Mouse (Mus musculus) limb, embryonic 11.5 days (tissue): ENCODE data around the gene AI661453. TPM values are rescaled to one million over a fixed set of nuclear protein-coding genes. Genes with fewer than 3 reads are reported as not detected.

ENCODE experiments used
- ATAC-seq: fragments of 200-750 bp; cut with Nextera tagmentation; 2 replicates; pipeline ENCODE4 v1.8.0; 2017; ENCODE audit warnings: low read depth; ENCODE audit not compliant: insufficient number of reproducible peaks, low FRiP score, low TSS enrichment
- DNase-seq: peaks from one replicate; pipeline ENCODE4 v3.0.0-alpha.2; 2015; ENCODE audit warnings: low spot score
- H3K27ac ChIP-seq: fragments of 300-500 bp; sonication (generic); replicated peaks from 2 replicates; pipeline ENCODE4 v1.5.1; 2014; ENCODE audit warnings: low read depth, mild to moderate bottlenecking, low read length
- H3K27me3 ChIP-seq: fragments of 300-500 bp; sonication (generic); 2 replicates; pipeline ENCODE4 v1.6.1; 2014; ENCODE audit warnings: mild to moderate bottlenecking, low read length, mixed read lengths; ENCODE audit not compliant: control insufficient read depth, insufficient read depth
- H3K36me3 ChIP-seq: fragments of 300-500 bp; sonication (generic); 2 replicates; pipeline ENCODE4 v1.6.1; 2014; ENCODE audit warnings: mild to moderate bottlenecking, low read length, moderate library complexity, mixed read lengths; ENCODE audit not compliant: control insufficient read depth, insufficient read depth
- H3K4me1 ChIP-seq: fragments of 300-500 bp; sonication (generic); 2 replicates; pipeline ENCODE4 v1.6.1; 2014; ENCODE audit warnings: low read length, mixed read lengths; ENCODE audit not compliant: control insufficient read depth, insufficient read depth
- H3K4me2 ChIP-seq: fragments of 300-500 bp; sonication (generic); 2 replicates; pipeline ENCODE4 v1.6.1; 2014; ENCODE audit warnings: low read depth, mild to moderate bottlenecking, moderate library complexity; ENCODE audit not compliant: severe bottlenecking
- H3K4me3 ChIP-seq: fragments of 300-500 bp; sonication (generic); 2 replicates; pipeline ENCODE4 v1.5.1; 2014; ENCODE audit warnings: low read depth, low read length
- H3K9ac ChIP-seq: fragments of 300-500 bp; sonication (generic); 2 replicates; pipeline ENCODE4 v1.6.1; 2014; ENCODE audit warnings: mild to moderate bottlenecking, low read length
- H3K9me3 ChIP-seq: fragments of 300-500 bp; sonication (generic); 2 replicates; pipeline ENCODE4 v1.6.1; 2016; ENCODE audit warnings: low read length; ENCODE audit not compliant: control insufficient read depth
- WGBS: fragments of 180-500 bp; shearing (Covaris S2); extraction: QIAGEN DNeasy Blood & Tissue Kit; methylation state at CpG from one replicate; pipeline ENCODE4 v1.1.7; 2014; 5-methylcytosine and 5-hydroxymethylcytosine counted together
- polyA plus RNA-seq: library from polyadenylated mRNA; unstranded; fragments of >200 nt; fragmentation: Nextera tagmentation; extraction: Ambion mirVana; gene quantifications from 2 replicates; pipeline ENCODE4 v1.2.1, GENCODE M21; 2014

The AI661453 gene
- polyA plus RNA-seq, 1 experiment from 2014 or later: 0.41 TPM

DNA sequence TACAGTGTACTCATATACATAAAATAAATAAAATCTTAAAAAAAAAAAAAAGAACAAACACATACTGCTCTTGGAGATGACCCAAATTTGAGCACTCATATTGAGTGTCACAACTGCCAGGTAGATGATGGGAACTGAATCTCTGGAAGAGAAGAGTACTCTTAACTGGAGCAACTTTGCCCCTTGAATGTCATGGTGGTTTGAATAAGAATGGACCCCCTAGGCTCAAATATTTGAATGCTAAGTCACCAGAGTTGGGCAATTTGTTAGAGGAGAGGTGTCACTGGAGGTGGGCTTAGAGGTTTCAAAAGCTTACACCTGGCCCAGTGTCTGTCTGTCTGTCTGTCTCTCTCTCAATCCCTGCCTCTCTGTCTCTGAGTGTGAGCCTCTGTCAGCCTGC lies 67.3 kb downstream of the AI661453 start:
- H3K9me3 ChIP-seq: no peaks in the 10 kb centered on the region
- H3K27ac ChIP-seq: no peak overlapping the region
- H3K4me1 ChIP-seq: peaks cover 7% of the 10 kb centered on the region; the same call in 1 of the 2 replicates
- ATAC-seq (no peak), DNase-seq (no peak)
- no peak overlapping the region for H3K4me3 ChIP-seq
- no peaks in the 10 kb centered on the region for H3K27me3 ChIP-seq
- H3K9ac ChIP-seq: no peak overlapping the region
- no peak overlapping the region for H3K4me2 ChIP-seq
- H3K36me3 ChIP-seq: no peaks in the 10 kb centered on the region

GRCm38 (mm10) chr17:47504228-47504627 lies 67.8 kb downstream of the AI661453 start:
- H3K4me1 ChIP-seq: peaks cover 7% of the 10 kb centered on the region; the same call in 1 of the 2 replicates
- ATAC-seq: no peak
- H3K4me3 ChIP-seq: no peak overlapping the region
- DNase-seq: peak; percentile 20
- H3K9ac ChIP-seq: peak overlapping the region; percentile 62; the same call in 1 of the 2 replicates
- WGBS: 72% methylated on average over 5 of the region's 5 CpGs
- peak overlapping the region; percentile 62 for H3K4me2 ChIP-seq
- no peaks in the 10 kb centered on the region for H3K36me3 ChIP-seq
- H3K27ac ChIP-seq: no peak overlapping the region
- H3K9me3 ChIP-seq: no peaks in the 10 kb centered on the region
- H3K27me3 ChIP-seq: no peaks in the 10 kb centered on the region

DNA sequence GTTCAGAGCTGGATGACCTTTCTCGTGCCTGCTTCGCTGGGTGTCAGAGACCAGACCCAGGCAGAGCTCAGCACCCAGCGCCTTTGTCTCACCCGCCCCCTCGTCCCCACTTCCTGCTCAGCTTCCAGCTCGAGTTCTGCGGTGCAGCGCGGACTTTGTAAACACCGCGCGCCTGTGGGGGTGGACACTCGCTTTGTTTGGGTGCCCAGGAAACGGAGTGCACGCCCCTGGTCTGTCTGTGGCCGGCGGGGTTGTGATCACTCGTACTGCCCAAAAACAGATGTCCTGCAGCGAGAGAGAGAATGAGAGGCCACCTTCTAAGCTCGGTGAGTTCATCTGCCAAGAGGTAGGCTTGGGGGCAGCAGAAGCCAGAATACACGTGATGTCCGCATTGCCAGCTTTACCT lies 68.5 kb downstream of the AI661453 start, which contains the start of gene Ccnd3:
Gene Ccnd3, plus strand, starts transcription at position 111 of the 406 bp plus-strand sequence.
- H3K36me3 ChIP-seq: no peaks in the 10 kb centered on the region
- peak within 1 kb of the TSS; percentile 62 for H3K9ac ChIP-seq
- peak within 1 kb of the TSS; percentile 32 for H3K4me3 ChIP-seq
- H3K9me3 ChIP-seq: no peaks in the 10 kb centered on the region
- H3K27ac ChIP-seq: no peak within 1 kb of the TSS
- DNase-seq (peak; percentile 63), ATAC-seq (no peak)
- 2% methylated on average over 22 of the region's 22 CpGs for WGBS
- peak within 1 kb of the TSS; percentile 62 for H3K4me2 ChIP-seq
- H3K4me1 ChIP-seq: peaks cover 7% of the 10 kb centered on the region; the same call in 1 of the 2 replicates
- no peaks in the 10 kb centered on the region for H3K27me3 ChIP-seq

DNA sequence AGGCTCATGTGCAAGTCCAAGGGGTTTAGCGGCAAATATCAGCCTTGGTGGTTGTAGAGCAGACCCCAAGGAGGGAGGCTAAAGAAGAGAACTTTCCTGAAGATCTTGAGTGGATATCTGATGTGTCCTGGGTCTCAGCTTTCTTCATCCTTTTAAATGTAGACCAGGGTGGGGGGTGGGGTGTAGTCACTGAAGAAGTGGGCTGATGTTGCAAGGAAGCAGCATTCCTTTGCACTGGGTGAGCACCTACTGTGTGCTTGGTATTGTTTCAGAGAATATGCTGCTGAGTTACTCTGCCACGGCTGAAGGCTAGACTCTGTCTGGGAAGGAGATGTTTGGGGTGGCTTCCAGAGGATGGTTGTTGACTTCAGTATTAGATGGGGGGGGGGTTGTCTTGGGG lies 69.2 kb downstream of the AI661453 start:
- H3K4me3 ChIP-seq: peak overlapping the region; percentile 32
- H3K4me1 ChIP-seq: peaks cover 7% of the 10 kb centered on the region; the same call in 1 of the 2 replicates
- ATAC-seq: no peak
- no peak overlapping the region for H3K27ac ChIP-seq
- H3K4me2 ChIP-seq: peak overlapping the region; percentile 62
- no peak overlapping the region for H3K9ac ChIP-seq
- DNase-seq: no peak
- H3K9me3 ChIP-seq: no peaks in the 10 kb centered on the region
- H3K36me3 ChIP-seq: no peaks in the 10 kb centered on the region
- 84% methylated on average over 2 of the region's 2 CpGs for WGBS
- no peaks in the 10 kb centered on the region for H3K27me3 ChIP-seq

- H3K4me1 ChIP-seq: peaks cover 6% of the 10 kb centered on the region; the same call in 1 of the 2 replicates
- H3K9me3 ChIP-seq: no peaks in the 10 kb centered on the region
- H3K27me3 ChIP-seq: no peaks in the 10 kb centered on the region
- no peak overlapping the region for H3K4me3 ChIP-seq
- 84% methylated on average over 1 of the region's 1 CpGs for WGBS
- H3K9ac ChIP-seq: no peak overlapping the region
- H3K27ac ChIP-seq: no peak overlapping the region
- no peak overlapping the region for H3K4me2 ChIP-seq
- DNase-seq (peak; percentile 20), ATAC-seq (no peak)
- no peaks in the 10 kb centered on the region for H3K36me3 ChIP-seq
Measured at GRCm38 (mm10) chr17:47506042-47506441, 69.6 kb downstream of the AI661453 start.

DNA sequence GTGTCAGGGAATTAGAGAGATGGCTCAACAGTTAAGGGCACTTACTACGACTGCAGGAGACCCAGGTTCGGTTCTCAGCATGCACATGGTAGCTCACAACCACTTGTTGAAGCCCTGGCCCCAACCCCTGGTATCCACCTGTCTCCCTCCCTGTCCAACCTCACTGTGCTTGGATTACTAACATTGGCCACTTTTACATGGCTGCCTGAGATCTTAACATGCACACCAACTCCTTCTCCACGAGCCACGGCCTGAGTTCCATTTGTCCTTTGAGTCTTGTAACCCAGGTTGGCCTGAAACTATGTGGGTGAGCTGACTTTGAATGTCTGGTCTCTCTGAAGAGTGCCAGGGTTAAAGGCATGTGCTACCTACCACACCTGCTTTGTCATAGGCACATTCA lies 70.3 kb downstream of the AI661453 start:
- no peaks in the 10 kb centered on the region for H3K36me3 ChIP-seq
- H3K4me3 ChIP-seq: no peak overlapping the region
- H3K9ac ChIP-seq: no peak overlapping the region
- ATAC-seq: no peak
- no peak overlapping the region for H3K4me2 ChIP-seq
- no peak overlapping the region for H3K27ac ChIP-seq
- no peak for DNase-seq
- H3K9me3 ChIP-seq: no peaks in the 10 kb centered on the region
- H3K4me1 ChIP-seq: peaks cover 7% of the 10 kb centered on the region; the same call in 1 of the 2 replicates
- WGBS: 90% methylated on average over 4 of the region's 4 CpGs
- H3K27me3 ChIP-seq: no peaks in the 10 kb centered on the region

DNA sequence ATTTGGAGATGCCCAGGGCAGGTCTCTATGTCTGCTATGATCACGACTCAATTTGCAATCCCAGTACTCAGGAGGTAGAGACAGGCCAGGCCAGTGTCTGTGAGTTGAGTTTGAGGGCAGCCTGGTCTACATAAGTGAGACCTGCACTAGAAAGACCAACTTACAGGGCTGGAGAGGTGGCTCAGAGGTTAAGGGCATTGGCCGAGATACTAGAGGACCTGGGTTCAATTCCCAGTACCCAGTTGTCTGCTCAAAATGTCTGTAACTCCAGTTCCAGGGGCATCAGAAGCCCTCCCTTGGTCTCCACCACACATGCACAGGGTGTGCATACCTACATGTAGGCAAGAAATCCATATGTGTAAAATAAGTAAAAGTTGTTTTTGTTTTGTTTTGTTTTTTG lies 71.1 kb downstream of the AI661453 start:
- DNase-seq (no peak), ATAC-seq (no peak)
- H3K4me2 ChIP-seq: no peak overlapping the region
- H3K9me3 ChIP-seq: no peaks in the 10 kb centered on the region
- no peaks in the 10 kb centered on the region for H3K27me3 ChIP-seq
- H3K36me3 ChIP-seq: no peaks in the 10 kb centered on the region
- H3K4me3 ChIP-seq: no peak overlapping the region
- no peak overlapping the region for H3K9ac ChIP-seq
- peaks cover 7% of the 10 kb centered on the region; the same call in 1 of the 2 replicates for H3K4me1 ChIP-seq
- 92% methylated on average over 2 of the region's 2 CpGs for WGBS
- H3K27ac ChIP-seq: no peak overlapping the region

DNA sequence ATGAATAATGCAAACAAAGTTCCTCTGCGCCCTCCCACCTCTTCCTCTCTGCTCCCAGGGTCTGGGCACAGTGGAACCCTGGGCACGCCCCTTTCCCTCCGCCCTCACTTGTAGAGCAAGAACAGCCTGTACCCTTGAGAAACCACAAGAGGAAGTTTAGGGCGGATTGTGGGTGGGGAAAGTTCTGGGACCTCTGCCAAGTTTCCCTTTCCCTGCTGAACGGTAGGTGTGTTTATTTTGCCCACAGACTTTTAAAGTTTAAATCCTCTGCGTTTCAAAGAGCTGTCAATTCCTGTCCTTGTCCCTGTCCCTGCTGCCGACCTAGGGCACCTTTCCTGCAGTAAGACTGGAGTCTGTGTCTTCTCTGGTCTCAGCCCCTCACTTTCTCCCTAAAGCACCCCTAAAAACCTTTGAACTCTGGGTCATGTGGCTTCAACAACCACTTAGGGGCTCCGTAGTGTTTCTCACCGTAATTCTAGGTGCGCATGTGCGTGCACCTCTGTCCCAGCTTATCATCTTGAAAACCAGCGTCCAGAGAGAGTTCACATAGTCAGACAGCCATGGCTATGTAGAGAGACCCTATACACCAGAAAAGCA lies 71.7 kb downstream of the AI661453 start:
- Histone ChIP-seq H3K4me3 (no peak overlapping the region), H3K9me3 (no peaks in the 10 kb centered on the region), H3K4me2 (no peak overlapping the region), H3K36me3 (no peaks in the 10 kb centered on the region), H3K4me1 (peaks cover 7% of the 10 kb centered on the region; the same call in 1 of the 2 replicates), H3K27me3 (no peaks in the 10 kb centered on the region), H3K27ac (no peak overlapping the region), H3K9ac (no peak overlapping the region)
- WGBS: 49% methylated on average over 12 of the region's 12 CpGs
- DNase-seq (peak; percentile 56), ATAC-seq (0 out of 2 replicates have a peak, but pooled peaks have one; percentile 41)
